Mouse (Mus musculus) hematopoietic stem cell, adult 5-6 weeks (primary cell): ENCODE results near the gene Cul9. TPM values are rescaled to one million over a fixed set of nuclear protein-coding genes. Genes with fewer than 3 reads are reported as not detected.
"Not testable (repeated sequence)": the region's sequence is repeated elsewhere in the genome, so short reads cannot be mapped to it uniquely, and the experiment has no call there.

Experiments
- ATAC-seq, 2 experiments: fragments of 125-278 bp in 1 of 2; replicated peaks in 1 of 2; 2 replicates each; pipeline ENCODE4 v1.8.0; 2016 to 2017; ENCODE audit warnings: inconsistent platforms in 2 of 2, mild to moderate bottlenecking in 2 of 2, moderate number of reproducible peaks in 2 of 2, low read depth in 1 of 2, moderate TSS enrichment in 1 of 2; ENCODE audit not compliant: low FRiP score in 2 of 2, poor library complexity in 2 of 2, severe bottlenecking in 2 of 2, insufficient read depth in 1 of 2, low TSS enrichment in 1 of 2
- total RNA-seq: library from RNA; stranded (forward); fragments of 172-1452, 232-1000 nt; gene quantifications from 2 replicates; pipeline ENCODE4 v1.2.3, GENCODE M21; 2017

The Cul9 gene
- 32.9 and 33.6 TPM in 2 replicates for total RNA-seq

DNA sequence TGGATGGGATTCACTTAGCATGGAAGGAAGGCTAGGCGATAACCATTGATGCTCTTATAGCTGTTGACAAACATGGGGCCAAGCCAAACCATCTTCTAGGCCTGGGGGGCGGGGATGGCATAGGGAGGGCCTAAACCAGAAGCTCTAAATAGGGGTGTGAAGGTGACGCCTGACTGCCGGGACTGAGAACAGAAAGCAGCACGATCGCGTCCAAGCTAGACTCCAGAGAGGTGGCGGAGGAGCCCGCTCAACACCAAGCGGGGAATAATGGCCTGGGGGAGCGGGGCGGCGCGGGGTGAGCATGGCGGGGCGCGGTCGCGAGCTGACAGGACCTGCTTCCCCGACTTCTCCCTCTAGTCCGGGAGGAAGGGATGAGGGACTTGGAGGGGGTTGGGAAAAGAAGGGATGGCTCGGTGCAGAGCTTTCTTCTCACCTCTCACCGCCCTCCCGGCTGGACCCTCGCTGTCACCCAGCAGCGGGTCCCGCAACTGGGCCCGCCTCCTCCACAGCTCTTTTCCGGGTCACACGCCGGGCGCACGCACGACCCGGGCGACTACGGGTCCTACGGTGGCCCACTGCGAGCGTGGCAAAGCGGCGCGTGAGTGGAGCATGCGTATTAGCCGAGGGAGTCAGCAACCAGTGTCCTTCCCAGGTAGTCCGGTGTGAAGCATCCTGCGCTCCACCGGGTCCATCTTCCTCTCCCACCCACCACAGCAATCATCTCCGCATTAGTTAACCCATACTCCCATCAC lies at the start of gene Cul9:
Cul9 (minus strand) TSS at position 576 of the 752 bp plus-strand sequence.
- ATAC-seq = peak; percentile 69 to 70

DNA sequence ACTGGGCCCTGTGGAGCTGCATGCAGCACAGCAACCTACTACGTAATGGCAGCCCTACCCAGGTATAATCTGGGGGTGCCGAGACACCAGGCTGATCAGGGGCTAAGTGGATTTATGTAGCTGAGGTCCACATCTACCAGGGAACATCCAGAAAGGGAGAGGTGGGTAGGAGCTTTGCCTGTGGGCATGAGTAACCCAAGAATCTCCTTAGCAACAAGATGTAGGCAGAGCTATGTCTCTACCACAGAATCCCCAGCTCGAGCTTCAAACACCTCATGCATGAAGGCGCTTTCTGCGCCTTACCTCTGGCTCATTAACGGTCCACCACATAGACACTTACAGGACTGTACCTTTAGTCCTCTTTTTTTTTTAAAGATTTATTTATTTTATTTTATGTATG lies 49.1 kb upstream of the Cul9 start:
- ATAC-seq = no peak

DNA sequence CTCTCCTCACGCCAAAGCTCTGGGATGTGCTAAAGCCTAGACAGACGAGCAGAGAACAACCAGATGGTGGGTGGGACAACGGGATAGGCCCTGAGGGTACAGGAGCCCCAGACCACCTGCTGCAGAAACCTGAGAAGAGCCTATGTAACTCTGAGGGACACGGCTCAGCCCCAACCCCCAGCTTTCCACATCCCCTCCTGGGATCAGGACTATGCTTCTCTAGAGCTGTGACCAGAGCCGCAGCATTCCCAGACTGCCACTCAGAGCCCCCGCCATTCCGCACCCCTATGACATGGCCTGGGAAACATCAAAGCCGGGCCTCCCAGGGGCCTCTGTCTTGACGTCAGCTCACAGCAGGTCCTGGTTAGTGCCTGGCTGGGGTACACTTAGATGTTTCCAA lies 48.4 kb upstream of the Cul9 start:
- ATAC-seq = no peak

DNA sequence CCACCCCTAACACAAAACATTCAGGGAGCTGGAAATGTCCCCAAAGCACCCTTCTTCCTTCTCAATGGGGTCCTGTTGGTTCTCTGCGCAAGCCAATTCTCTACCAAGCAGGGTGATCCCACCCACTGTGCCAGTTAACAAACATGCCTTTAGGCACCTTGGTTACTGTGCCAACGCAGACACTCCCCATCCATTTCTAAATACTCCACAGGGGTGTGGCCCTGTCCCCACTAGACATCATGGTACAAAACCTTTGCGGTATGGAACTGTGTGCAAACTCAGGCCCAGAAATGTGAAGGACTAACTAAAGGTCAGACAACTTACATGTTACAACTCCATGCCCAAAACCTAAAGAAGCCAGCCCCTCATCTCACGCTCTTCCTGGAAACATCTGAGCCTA lies 46.9 kb upstream of the Cul9 start:
- ATAC-seq = no peak

DNA sequence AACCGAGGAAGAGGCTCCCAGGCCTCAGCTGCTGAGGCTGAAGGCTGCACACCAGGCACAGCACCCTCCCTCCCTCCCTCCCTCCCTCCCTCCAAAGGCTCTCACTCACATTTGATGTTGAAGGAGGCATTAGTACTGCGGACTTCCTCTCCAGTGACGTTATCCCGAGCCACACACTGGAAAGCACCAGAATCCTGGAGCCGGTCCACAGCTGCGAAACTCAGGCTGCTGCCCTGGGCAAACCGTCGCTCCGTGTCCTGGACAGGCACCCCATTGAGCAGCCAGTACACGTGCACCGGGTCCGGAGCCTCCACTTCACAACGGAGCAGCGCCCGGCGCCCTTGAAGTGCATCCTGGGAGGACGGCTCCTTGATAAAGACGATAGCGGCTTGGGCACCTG lies 45.2 kb upstream of the Cul9 start:
- ATAC-seq = no peak

DNA sequence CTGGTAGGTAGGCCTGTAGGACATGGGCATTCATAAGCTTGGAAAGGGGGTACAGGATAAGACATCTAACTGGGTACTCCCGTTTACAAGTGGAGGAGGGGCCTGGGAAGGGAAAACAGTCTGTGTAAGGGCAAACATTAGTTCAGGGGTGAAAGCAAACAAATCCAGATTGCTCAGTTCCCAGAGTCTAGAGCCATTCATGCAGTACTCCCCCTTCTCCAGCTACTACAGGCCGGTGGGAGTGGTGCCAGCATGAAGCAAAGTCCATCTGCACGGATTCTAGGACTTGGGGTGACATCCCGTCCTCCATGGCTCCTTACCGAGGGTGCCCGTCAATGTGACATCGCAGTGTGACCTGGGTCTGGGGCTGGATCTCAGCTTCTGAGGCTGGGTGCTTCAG lies 44.3 kb upstream of the Cul9 start:
- ATAC-seq = no peak

DNA sequence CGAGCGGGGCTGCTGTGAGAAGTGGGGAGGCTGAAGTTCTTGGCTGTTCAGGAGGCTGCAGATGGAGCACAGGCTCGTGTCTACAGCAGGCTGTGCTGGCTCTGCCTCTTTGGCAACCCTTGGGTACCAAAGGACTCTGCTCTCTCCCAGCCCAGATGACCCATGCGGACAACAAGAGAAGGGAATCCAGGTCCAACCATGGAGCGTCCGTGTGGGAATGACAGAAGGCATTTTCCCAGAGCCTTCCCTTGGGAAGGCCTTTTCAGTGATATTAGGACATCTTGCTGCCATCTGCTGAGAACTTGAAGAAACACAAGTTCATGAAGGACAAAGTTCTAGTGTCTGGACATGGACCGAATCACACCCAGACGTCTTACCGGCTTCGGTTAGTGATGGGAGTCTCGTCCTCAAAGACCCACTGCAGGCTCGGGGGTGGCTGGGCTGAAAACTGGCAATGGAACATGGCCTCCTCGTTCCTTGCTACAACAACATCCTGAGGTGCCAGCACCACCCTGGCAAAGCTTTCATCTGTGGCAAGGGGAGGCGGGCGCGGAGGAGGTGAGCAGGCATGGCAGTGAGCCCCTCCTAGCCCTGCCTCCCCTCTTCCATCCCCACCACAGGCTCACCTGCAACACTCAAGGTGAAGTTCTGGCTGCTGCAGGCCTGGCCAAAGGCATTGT lies 43.6 kb upstream of the Cul9 start:
- ATAC-seq = no peak

DNA sequence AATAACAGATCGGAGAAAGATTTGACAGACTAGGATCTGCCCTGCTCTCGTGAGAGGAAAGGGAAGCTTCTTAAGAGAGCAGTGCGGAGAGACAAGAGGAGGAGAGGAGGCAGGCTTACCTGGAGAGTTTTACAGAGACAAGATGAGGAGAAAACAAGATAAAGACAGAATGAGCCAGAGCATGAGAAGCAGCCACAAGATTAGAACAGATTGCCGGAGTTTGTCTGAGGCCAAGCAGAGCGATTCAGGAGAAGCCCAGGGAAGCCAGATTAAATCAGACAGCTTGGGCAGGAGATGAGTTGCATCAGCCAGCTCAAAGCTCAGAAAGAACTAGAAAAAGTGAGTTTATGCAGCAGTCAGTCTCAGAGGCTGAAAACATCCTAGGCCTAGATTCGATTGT lies 42.7 kb upstream of the Cul9 start:
- ATAC-seq = no peak

DNA sequence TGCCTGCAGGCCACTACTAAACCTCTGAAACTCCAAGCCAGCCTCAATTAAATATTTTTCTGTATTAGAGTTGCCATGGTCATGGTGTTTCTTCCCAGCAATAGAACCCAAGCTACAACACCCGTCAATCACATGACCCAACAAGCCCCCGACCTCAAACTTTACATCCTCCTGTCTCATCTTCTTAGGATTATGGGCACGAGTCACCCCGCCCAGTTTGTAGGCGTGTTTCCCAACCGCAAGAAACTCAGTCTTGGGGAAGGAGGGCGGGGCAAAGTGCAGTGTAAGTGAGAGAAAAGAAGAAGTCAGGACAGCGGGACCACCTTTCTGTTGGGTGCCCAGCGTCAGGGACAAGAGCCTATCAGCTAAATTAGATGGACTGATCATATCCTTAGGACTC lies 42.0 kb upstream of the Cul9 start:
- ATAC-seq = peak in 1 of 2 experiments; percentile 22; a peak in 1 of 4 replicates

DNA sequence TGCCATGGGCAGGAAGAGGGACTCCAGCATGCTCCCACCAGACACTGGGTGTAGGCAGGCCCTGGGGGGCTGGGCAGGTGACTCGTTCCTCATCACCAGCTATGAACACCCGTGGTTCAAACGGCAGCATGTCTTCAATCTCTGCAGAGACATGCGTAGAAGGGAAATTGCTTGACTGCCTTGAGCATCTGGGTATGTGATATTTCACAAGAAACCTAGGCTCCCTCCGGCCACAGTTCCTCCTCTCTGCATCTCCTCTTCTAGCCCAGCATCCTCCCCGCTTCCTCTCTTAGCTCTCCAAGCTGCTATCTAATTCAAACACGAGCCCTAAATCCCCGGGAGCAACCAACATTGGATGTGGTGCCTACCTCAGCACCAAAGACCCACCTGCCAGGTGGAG lies 40.1 kb upstream of the Cul9 start:
- no peak for ATAC-seq

DNA sequence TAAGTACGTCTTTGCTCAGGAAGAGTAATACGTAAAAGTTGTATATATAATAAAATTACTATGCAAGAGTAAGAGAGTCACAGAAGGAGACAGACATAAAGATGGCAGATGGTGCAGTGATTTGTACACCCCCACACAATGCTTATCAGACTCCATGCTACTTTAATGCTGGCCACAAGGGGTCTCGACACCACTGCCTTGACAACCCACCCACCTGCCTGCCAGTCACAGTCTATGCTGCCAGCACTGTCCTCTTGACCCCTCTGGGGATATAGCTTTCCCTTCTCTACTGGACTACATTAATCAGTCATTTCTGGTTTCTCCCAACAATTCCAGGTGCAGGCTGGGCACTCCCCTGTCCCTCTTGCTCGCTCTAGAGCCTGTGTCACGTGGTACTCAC lies 32.5 kb upstream of the Cul9 start:
- ATAC-seq = no peak

DNA sequence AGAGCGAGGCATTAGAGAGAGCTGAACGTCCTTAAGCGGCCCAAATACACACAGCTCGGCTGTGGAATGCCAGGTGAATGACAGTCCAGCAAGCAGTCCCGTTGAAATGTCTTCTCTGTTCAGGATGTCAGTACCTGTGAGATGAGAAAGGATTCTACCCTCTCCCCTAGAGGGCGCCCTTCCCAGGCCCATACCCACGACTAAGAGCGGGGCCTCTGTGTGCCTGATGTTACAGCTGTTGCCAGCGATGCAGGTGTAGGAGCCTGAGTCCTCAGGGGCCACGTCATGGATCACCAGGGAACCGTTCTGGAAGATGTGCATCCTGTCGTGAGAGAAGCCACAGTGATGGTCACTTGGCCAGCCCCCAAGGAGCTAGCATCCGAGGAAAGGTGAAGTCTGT lies 29.9 kb upstream of the Cul9 start:
- no peak for ATAC-seq

DNA sequence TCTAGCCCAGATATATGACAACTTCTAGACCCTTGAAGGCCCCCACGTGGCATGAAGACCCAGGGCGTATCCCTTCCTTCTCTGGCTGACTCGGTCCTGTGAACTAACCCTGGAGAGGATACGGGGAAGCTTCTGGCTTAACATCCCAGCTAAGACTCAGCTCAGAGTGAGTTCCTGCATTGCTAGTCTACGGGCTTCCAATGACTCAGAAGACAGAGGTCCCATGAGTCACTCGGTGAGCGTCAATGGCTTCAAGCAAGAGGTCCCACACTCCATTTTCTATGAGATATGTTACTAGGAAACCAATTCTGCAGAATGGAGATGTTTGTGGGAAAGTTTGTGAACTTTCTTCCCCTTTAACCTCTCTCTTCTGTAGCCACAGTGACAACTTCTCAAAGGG lies 28.3 kb upstream of the Cul9 start:
- ATAC-seq = no peak

DNA sequence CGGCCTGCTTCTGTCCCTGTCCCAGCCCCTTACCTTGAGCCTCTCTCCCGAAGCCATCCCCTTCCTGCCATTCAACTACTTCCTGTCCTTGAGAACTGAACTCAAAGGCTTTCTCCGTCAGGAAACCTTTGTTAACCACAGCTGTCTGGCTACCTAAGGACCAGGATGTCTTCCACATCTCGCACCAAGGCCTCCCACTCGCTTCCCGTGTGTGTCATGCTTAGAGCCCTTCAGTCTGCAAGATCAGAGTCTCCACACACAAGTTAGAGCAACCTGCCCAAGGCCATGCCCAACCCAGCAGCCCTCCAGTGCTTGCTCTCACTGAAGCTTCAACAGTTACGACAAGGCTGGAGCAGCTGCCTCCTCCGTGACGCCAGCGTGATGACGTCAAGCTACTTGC lies 24.8 kb upstream of the Cul9 start:
- no peak for ATAC-seq

DNA sequence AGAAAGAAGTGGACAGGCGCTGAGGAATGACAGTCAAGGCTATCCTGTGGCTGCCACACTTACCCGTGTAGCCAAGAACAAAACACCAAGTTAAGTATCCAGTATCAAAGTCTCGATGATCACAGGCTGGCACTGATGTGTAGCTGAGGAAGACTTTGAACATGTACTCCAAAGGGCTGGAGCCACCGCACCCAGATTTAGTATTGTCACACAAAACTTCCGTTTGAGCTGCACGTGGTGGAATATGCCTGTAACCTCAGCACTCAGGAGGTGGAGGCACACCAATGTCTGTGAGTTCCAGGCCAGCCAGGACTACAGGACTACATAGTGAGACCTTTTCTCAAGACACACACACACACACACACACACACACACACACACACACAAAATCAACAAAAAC lies 13.0 kb upstream of the Cul9 start:
- ATAC-seq = no peak

DNA sequence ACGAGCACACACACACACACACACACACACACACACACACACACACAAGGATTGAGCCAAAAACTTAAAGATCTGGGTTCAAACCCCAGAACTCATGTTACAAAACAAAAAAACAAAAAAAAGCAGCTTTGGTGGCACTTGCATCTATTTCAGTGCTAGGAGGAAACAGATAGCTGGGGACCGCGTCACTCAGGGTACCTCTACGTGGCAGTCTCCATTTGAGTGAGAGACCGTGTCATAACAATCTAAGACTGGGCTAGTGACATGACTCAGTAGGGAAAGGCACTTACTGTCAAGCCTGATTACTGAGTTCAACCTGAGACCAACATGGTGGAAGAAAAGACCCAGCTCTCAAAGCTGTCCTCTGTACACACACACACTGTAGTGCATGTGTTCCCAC lies 12.0 kb upstream of the Cul9 start:
- no peak for ATAC-seq

DNA sequence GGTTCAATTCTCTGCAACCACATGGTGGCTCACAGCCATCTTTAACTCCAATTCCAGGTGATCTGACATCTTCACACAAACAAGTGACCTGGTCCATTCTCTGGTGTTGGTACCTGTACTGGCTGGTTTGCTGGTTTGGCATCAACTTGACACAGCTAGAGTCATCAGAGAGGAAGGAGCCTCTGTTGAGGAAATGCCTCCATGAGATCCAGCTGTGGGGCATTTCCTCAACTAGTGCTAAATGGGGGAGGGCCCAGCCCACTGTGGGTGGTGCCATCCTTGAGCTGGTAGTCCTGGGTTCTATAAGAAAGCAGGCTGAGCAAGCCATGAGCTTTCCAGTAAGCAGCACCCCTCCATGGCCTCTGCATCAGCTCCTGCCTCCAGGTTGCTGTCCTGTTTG lies 11.1 kb upstream of the Cul9 start:
- not testable (repeated sequence) for ATAC-seq

DNA sequence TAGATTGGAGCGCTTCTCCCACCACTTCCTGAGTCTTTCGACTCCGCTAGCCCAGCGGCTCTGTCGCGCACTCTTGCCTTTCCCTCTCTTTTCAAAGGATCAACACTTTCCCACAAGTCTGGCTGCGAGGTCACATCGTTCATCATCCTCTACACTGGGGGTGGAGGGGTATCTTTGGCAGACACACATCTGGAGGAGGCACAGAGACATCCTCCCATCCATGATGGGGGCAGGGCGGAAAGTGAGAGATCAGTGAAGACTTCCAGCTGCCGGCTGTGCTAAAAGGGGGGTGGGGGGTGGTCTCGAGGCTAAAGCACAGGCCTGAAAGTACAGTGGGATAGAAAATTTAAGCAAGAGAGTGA lies 10.4 kb upstream of the Cul9 start:
- ATAC-seq = peak in 1 of 2 experiments; percentile 7; a peak in 2 of 4 replicates
